Mouse (Mus musculus): Measurements from ENCODE around the gene 1700016K19Rik. TPM values are rescaled to one million over a fixed set of nuclear protein-coding genes. Genes with fewer than 3 reads are reported as not detected.

1700016K19Rik gene
- polyA plus RNA-seq, 1 experiment: 0.74 TPM

- TF ChIP-seq POLR2A (IDR thresholded peaks at IDR 0.05; ENCODE audit: control insufficient read depth, extremely low read depth, insufficient read depth, low read length, poor library complexity) (no peak), CTCF (IDR thresholded peaks at IDR 0.05; ENCODE audit: borderline replicate concordance, control insufficient read depth, extremely low read depth, insufficient read depth, low read length, poor library complexity) (no peak)
- no peak overlapping the region for H3K4me3 ChIP-seq (ENCODE audit: control insufficient read depth, insufficient read depth, low read length)
- peak overlapping the region; percentile 83; the same call in 1 of the 2 replicates for H3K27ac ChIP-seq (ENCODE audit: control insufficient read depth, insufficient read depth, low read length)
- WGBS: 44% methylated on average over 6 of the region's 6 CpGs
- no peaks in the 10 kb centered on the region for H3K27me3 ChIP-seq (ENCODE audit: control insufficient read depth, insufficient read depth, low read length)
- peaks cover 14% of the 10 kb centered on the region for H3K4me1 ChIP-seq (replicated peaks; ENCODE audit: control insufficient read depth, insufficient read depth, low read length)
- H3K36me3 ChIP-seq (ENCODE audit: control insufficient read depth, insufficient read depth, low read length): no peaks in the 10 kb centered on the region
- DNase-seq: peak; percentile 25
These were observed 38.0 kb downstream of the 1700016K19Rik start for GRCm38 (mm10) chr11:76037581-76038294.

DNA sequence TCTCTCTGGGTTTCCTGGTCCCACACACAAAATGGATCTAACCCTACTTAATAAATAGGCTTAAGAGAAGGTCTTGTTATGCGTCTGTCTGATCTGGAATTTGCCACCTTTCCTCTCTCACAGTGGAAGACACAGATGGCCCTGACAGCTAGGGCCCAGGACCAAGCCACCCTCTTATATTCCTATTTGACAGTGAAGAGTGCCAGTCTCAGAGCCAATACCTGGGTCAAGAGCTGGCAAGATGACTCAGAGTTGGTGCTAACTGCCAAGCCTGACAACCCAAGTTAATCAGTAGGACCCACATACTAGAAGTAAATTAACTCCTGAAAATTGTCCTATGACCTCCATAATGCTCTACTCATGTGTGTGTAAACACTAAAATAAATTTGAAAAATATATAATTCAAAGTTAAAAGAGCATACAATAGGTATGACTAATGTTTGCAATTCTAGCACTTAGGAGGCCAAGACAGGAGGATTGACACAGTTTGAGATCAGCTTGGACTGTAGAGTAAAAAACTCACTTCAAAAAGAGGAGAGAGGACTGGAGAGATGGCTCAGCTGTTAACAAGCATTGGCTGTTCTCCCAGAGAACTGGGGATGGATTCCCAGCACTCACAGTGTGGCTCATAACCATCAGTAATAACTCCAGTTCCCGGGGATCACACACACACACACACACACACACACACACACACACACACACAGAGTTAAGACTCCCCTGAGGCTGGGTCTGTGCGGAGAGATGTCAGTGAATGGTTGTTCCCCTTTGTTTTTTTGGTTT, 39.8 kb downstream of the 1700016K19Rik start:
- TF ChIP-seq POLR2A (IDR thresholded peaks at IDR 0.05; ENCODE audit: control insufficient read depth, extremely low read depth, insufficient read depth, low read length, poor library complexity): no peak
- TF ChIP-seq CTCF (IDR thresholded peaks at IDR 0.05; ENCODE audit: borderline replicate concordance, control insufficient read depth, extremely low read depth, insufficient read depth, low read length, poor library complexity): no peak
- H3K27ac ChIP-seq (ENCODE audit: control insufficient read depth, insufficient read depth, low read length): no peak overlapping the region
- H3K36me3 ChIP-seq (ENCODE audit: control insufficient read depth, insufficient read depth, low read length): no peaks in the 10 kb centered on the region
- no peak for DNase-seq
- no peak overlapping the region for H3K4me3 ChIP-seq (ENCODE audit: control insufficient read depth, insufficient read depth, low read length)
- no peaks in the 10 kb centered on the region for H3K27me3 ChIP-seq (ENCODE audit: control insufficient read depth, insufficient read depth, low read length)
- 95% methylated on average over 3 of the region's 3 CpGs for WGBS
- H3K4me1 ChIP-seq (replicated peaks; ENCODE audit: control insufficient read depth, insufficient read depth, low read length): peaks cover 10% of the 10 kb centered on the region

DNA sequence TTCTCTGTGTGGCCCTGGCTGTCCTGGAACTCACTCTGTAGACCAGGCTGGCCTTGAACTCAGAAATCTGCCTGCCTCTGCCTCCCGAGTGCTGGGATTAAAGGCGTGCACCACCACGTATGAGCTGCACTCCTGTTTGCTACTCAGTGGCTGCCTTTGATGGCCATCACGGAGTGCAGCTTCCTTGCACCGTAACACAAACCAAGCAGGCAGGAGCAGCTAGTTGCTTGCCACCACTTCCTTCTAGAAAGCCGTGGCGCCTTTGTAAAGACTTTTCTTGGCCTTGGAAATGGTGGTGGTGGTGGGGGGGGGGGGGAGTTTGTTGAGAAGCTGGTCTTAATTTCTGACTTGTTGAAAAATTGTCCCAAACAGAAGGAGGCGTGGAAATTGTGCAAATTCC, 40.4 kb downstream of the 1700016K19Rik start:
- H3K27ac ChIP-seq (ENCODE audit: control insufficient read depth, insufficient read depth, low read length): no peak overlapping the region
- 0 out of 2 replicates have a peak, but pooled peaks cover under 1% of the 10 kb centered on the region for H3K36me3 ChIP-seq (ENCODE audit: control insufficient read depth, insufficient read depth, low read length)
- 32% methylated on average over 8 of the region's 8 CpGs for WGBS
- TF ChIP-seq CTCF (IDR thresholded peaks at IDR 0.05; ENCODE audit: borderline replicate concordance, control insufficient read depth, extremely low read depth, insufficient read depth, low read length, poor library complexity): no peak
- no peak for TF ChIP-seq POLR2A (IDR thresholded peaks at IDR 0.05; ENCODE audit: control insufficient read depth, extremely low read depth, insufficient read depth, low read length, poor library complexity)
- no peak overlapping the region for H3K4me3 ChIP-seq (ENCODE audit: control insufficient read depth, insufficient read depth, low read length)
- DNase-seq: no peak
- no peaks in the 10 kb centered on the region for H3K27me3 ChIP-seq (ENCODE audit: control insufficient read depth, insufficient read depth, low read length)
- peaks cover 10% of the 10 kb centered on the region for H3K4me1 ChIP-seq (replicated peaks; ENCODE audit: control insufficient read depth, insufficient read depth, low read length)

DNA sequence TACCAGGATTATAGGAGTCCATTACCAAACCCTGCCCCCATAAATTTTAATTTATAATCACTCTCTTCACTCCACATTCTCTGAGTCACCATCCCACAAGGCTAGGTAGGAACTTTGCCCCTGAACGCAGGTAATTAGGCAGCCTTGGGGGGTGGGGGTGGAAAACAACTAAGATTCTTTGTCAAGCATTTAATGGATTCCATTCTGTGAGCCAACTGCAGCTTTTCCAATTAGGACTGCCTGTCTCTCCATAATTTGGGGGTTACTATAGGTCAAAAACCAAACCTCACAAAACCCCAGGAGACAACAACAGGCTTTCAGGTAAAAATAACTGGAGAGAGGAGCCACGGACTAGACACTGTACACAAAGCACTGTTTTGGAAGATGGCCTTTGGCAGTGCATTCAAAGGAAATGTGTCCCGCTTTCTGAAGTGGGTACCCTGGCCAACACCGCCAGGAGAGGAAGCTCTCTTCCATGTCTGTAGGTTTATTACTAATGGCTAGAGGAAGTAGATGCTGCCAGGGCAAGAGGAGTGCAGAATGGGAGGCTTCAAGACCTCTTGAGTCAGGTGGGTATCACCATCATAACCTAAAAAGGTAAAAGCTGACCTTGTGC, 41.2 kb downstream of the 1700016K19Rik start:
- DNase-seq: no peak
- no peak overlapping the region for H3K27ac ChIP-seq (ENCODE audit: control insufficient read depth, insufficient read depth, low read length)

DNA sequence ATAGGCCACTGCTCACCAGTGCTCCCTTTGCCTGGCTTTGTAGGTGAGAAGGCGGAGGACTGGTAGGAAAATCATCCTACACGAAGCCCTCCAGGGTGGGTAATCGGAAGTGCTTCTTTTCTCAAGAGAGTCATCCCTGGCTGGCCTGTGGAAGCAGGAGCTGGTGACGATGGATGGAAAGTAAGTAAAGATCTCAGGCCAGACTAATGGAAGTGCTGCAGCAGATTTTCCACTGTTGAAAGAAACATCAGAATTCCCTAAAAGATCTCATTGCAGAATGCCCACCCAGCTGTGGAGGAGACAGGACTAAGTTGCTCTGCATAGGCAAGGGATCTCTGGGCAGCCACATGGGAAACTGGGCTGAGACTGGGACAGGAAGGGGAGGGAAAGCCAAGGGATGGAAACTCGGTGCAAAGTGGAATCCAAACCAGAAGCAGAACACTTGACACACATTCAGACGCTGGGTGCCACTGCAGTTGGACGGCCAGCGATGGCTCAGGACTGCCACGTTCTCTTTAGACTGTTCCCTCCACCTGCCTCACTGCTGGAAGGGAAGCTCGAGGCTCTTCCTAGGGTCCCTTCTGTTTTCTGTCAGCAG, 42.4 kb downstream of the 1700016K19Rik start:
- 90% methylated on average over 10 of the region's 10 CpGs for WGBS
- no peak overlapping the region for H3K4me3 ChIP-seq (ENCODE audit: control insufficient read depth, insufficient read depth, low read length)

More for the DNA sequence above, 41.2 kb downstream of the 1700016K19Rik start:
- no peak overlapping the region for H3K4me3 ChIP-seq (ENCODE audit: control insufficient read depth, insufficient read depth, low read length)
- TF ChIP-seq CTCF (IDR thresholded peaks at IDR 0.05; ENCODE audit: borderline replicate concordance, control insufficient read depth, extremely low read depth, insufficient read depth, low read length, poor library complexity) (no peak), POLR2A (IDR thresholded peaks at IDR 0.05; ENCODE audit: control insufficient read depth, extremely low read depth, insufficient read depth, low read length, poor library complexity) (no peak)
- no peaks in the 10 kb centered on the region for H3K27me3 ChIP-seq (ENCODE audit: control insufficient read depth, insufficient read depth, low read length)
- WGBS: 96% methylated on average over 4 of the region's 4 CpGs
- H3K36me3 ChIP-seq (ENCODE audit: control insufficient read depth, insufficient read depth, low read length): 0 out of 2 replicates have a peak, but pooled peaks cover 3% of the 10 kb centered on the region
- peaks cover 10% of the 10 kb centered on the region for H3K4me1 ChIP-seq (replicated peaks; ENCODE audit: control insufficient read depth, insufficient read depth, low read length)

DNA sequence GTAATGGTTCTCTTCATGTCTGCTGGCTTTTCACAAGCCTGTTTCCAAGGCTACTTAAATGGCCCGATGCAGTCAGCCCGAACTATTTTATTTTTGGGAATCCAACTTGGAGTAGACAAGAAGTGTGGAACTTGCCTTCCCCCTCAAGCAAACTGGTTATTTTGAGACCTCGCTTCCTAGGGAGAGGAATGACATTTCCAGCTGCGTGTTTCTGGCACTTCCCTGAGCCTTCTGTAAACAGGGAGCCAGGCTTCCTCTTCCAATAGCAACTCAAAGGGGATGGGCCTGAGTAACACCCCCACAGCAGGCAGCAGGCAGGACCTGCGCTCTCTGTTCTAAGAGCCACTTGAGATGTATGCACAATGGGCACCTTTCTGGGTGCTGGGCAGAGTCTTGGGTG, 43.2 kb downstream of the 1700016K19Rik start:
- no peak for DNase-seq
- Histone ChIP-seq H3K27me3 (ENCODE audit: control insufficient read depth, insufficient read depth, low read length) (no peaks in the 10 kb centered on the region), H3K27ac (ENCODE audit: control insufficient read depth, insufficient read depth, low read length) (no peak overlapping the region), H3K4me1 (replicated peaks; ENCODE audit: control insufficient read depth, insufficient read depth, low read length) (peaks cover 6% of the 10 kb centered on the region), H3K36me3 (ENCODE audit: control insufficient read depth, insufficient read depth, low read length) (0 out of 2 replicates have a peak, but pooled peaks cover 7% of the 10 kb centered on the region), H3K4me3 (ENCODE audit: control insufficient read depth, insufficient read depth, low read length) (no peak overlapping the region)
- TF ChIP-seq POLR2A (IDR thresholded peaks at IDR 0.05; ENCODE audit: control insufficient read depth, extremely low read depth, insufficient read depth, low read length, poor library complexity): no peak
- TF ChIP-seq CTCF (IDR thresholded peaks at IDR 0.05; ENCODE audit: borderline replicate concordance, control insufficient read depth, extremely low read depth, insufficient read depth, low read length, poor library complexity): no peak
- WGBS: 97% methylated on average over 5 of the region's 5 CpGs

More for the DNA sequence above, 42.4 kb downstream of the 1700016K19Rik start:
- peaks cover 10% of the 10 kb centered on the region for H3K4me1 ChIP-seq (replicated peaks; ENCODE audit: control insufficient read depth, insufficient read depth, low read length)
- no peak for TF ChIP-seq CTCF (IDR thresholded peaks at IDR 0.05; ENCODE audit: borderline replicate concordance, control insufficient read depth, extremely low read depth, insufficient read depth, low read length, poor library complexity)
- TF ChIP-seq POLR2A (IDR thresholded peaks at IDR 0.05; ENCODE audit: control insufficient read depth, extremely low read depth, insufficient read depth, low read length, poor library complexity): no peak
- H3K27ac ChIP-seq (ENCODE audit: control insufficient read depth, insufficient read depth, low read length): no peak overlapping the region
- no peaks in the 10 kb centered on the region for H3K27me3 ChIP-seq (ENCODE audit: control insufficient read depth, insufficient read depth, low read length)
- DNase-seq: no peak
- H3K36me3 ChIP-seq (ENCODE audit: control insufficient read depth, insufficient read depth, low read length): 0 out of 2 replicates have a peak, but pooled peaks cover 7% of the 10 kb centered on the region
